Mouse (Mus musculus) brown adipose tissue, adult 24 weeks (tissue): Measurements from ENCODE around the gene Serpina3b. TPM values are rescaled to one million over a fixed set of nuclear protein-coding genes. Genes with fewer than 3 reads are reported as not detected.
A peak's percentile ranks its signal among the peaks of the same experiment; 100 is the strongest.

Experiments used
- H3K27ac ChIP-seq: fragments of 200-500 bp; replicated peaks from 2 replicates; pipeline ENCODE4 v1.5.1; 2012; ENCODE audit warnings: low read depth, mild to moderate bottlenecking, low read length
- H3K4me1 ChIP-seq: fragments of 200-500 bp; 2 replicates; pipeline ENCODE4 v1.6.1; 2012; ENCODE audit warnings: low read length, mixed read lengths; ENCODE audit not compliant: control insufficient read depth, insufficient read depth, insufficient read length
- H3K4me3 ChIP-seq: fragments of 200-500 bp; 2 replicates; pipeline ENCODE4 v1.5.1; 2012; ENCODE audit warnings: low read depth, mild to moderate bottlenecking, low read length, moderate library complexity; ENCODE audit not compliant: insufficient read depth
- polyA plus RNA-seq: library from polyadenylated mRNA; stranded (reverse); fragments of >200 nt; gene quantifications from 2 replicates; pipeline ENCODE4 v1.2.4, GENCODE M21; 2012; ENCODE audit not compliant: missing spikeins, insufficient read depth, insufficient read length

The Serpina3b gene
- polyA plus RNA-seq, 1 experiment, result not detected

DNA sequence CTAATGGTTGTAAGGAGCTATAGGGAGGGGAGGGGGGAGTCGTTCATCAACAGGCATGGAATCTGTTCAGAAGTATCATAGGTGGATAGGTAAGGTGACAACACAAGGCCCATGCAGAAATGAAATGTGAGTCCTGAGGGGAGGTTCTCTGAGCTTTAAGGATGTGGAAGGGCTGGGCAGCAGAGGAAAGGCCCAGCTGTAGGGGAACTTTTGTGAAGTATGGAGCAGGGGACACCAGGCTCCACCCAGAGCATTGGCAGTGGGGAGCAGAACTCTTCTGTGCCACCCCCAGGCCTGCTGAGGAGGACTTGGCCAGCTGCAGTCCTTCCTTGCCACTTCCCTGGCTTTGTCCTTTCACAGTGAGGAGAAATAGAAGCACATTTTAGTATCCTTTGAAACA, 13.7 kb downstream of the Serpina3b start:
- H3K4me3 ChIP-seq, result no peak overlapping the region
- no peaks in the 10 kb centered on the region; the same call in 1 of the 2 replicates for H3K4me1 ChIP-seq

GRCm38 (mm10) chr12:104142427-104142826, 14.6 kb downstream of the Serpina3b start:
- H3K27ac ChIP-seq, result no peak overlapping the region
- H3K4me1 ChIP-seq, result no peaks in the 10 kb centered on the region; the same call in 1 of the 2 replicates
- no peak overlapping the region for H3K4me3 ChIP-seq

More for the DNA sequence above, 13.7 kb downstream of the Serpina3b start:
- H3K27ac ChIP-seq, result no peak overlapping the region

DNA sequence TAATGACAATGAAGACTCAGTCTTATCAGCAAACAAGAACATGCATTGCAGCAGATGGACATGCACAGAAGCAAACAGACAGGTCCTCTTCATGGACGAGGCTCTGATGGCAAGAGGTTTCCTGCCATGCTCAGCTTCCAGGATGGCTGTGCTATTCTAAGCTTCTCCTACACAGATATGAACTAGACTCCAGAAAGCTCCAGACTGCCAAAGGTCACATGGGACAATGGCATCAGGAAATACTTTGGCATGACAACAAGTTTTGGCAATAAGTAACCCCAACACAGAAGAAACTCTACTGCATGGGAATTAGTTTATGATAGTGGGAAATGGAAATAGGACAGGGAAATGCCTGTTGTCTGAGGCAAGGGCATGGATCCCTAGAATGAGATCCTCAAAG, 15.5 kb downstream of the Serpina3b start:
- H3K4me1 ChIP-seq, result no peaks in the 10 kb centered on the region; the same call in 1 of the 2 replicates
- no peak overlapping the region for H3K27ac ChIP-seq
- no peak overlapping the region for H3K4me3 ChIP-seq

GRCm38 (mm10) chr12:104145571-104145970, 17.8 kb downstream of the Serpina3b start:
- Histone ChIP-seq H3K4me3 (no peak overlapping the region), H3K4me1 (no peaks in the 10 kb centered on the region; the same call in 1 of the 2 replicates), H3K27ac (no peak overlapping the region)

- H3K4me1 ChIP-seq, result peaks cover 6% of the 10 kb centered on the region
- H3K27ac ChIP-seq, result no peak overlapping the region
- H3K4me3 ChIP-seq, result no peak overlapping the region
These were observed 24.2 kb downstream of the Serpina3b start for GRCm38 (mm10) chr12:104151989-104152388.

GRCm38 (mm10) chr12:104153041-104153645, 25.3 kb downstream of the Serpina3b start:
- peak overlapping the region; percentile 51; the same call in 1 of the 2 replicates for H3K27ac ChIP-seq
- H3K4me3 ChIP-seq, result 0 out of 2 replicates have a peak overlapping the region, but pooled peaks have one; percentile 16
- H3K4me1 ChIP-seq, result peaks cover 6% of the 10 kb centered on the region

DNA sequence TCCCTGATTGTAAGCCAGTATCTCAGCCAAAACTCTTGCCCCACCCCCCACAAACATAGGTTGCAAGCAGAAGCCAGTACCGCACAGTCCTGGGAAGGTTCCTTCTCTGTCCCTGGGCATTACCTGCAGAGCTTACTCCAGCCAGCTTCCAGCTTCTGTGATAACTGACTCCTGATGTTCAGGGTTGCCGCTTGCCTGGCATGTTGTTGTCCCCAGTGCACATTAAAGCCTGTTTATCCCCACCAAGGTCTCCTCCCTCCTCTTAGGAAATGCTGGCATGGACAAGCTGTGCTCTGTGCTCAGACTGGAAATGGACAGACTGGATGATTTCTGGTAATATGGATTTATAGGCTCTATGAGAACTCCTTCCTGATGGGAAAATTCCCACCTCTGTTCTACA, 25.9 kb downstream of the Serpina3b start, which contains the start of gene Serpina3c:
Gene Serpina3c, minus strand, starts transcription at position 215 of the 400 bp plus-strand sequence.
- Histone ChIP-seq H3K27ac (peak within 1 kb of the TSS; percentile 51; the same call in 1 of the 2 replicates), H3K4me3 (0 out of 2 replicates have a peak within 1 kb of the TSS, but pooled peaks have one; percentile 16), H3K4me1 (peaks cover 6% of the 10 kb centered on the region)

- H3K27ac ChIP-seq, result no peak overlapping the region
- 0 out of 2 replicates have a peak, but pooled peaks cover 7% of the 10 kb centered on the region for H3K4me1 ChIP-seq
- H3K4me3 ChIP-seq, result no peak overlapping the region
These were observed 47.0 kb downstream of the Serpina3b start for GRCm38 (mm10) chr12:104174747-104175146.

- Histone ChIP-seq H3K4me1 (0 out of 2 replicates have a peak, but pooled peaks cover 7% of the 10 kb centered on the region), H3K27ac (0 out of 2 replicates have a peak overlapping the region, but pooled peaks have one; percentile 13), H3K4me3 (no peak overlapping the region)
These were observed 47.8 kb downstream of the Serpina3b start for GRCm38 (mm10) chr12:104175636-104176035.

DNA sequence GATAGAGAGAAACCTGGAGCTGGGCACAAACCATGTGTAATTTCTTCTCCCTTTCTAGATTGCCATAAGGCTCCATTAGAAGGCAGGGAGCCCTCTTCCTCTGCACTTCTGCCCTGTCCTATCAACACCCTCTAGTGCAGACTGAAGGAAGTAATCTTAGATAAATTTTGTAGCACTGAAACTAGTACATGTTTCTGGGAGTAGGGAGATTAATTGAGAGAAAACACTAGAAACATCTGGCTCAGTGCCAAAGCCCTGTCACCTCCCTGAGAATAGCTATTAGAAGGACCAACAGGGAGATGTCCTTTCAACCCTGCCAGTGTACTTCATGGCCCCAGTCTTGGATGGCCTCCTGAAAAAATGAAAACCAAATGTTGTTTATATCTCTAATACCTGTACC, 50.8 kb downstream of the Serpina3b start:
- Histone ChIP-seq H3K4me1 (0 out of 2 replicates have a peak, but pooled peaks cover 7% of the 10 kb centered on the region), H3K27ac (no peak overlapping the region), H3K4me3 (no peak overlapping the region)

DNA sequence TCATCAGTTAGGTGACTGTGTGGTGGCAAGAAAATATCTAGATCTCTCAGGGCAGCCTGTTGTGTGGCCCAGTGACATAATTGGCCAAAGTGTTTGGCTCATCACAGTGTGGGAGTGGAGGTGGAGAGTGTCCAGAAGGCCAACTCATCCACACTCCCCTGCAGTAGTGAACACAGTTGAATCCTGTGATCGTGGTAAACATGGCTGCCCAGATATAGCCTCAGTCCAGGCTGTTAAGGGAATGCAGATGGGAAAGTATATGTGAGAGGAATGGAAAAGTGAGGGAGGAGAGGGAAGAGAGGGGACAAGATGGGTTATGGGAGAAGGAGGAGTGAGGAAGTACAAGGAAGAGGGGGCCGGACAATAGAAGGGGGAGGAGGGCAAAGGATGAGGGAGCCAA, 51.2 kb downstream of the Serpina3b start:
- Histone ChIP-seq H3K4me1 (0 out of 2 replicates have a peak, but pooled peaks cover 7% of the 10 kb centered on the region), H3K27ac (no peak overlapping the region), H3K4me3 (no peak overlapping the region)

GRCm38 (mm10) chr12:104185046-104185445, 57.2 kb downstream of the Serpina3b start:
- H3K4me1 ChIP-seq, result no peaks in the 10 kb centered on the region
- no peak overlapping the region for H3K27ac ChIP-seq
- no peak overlapping the region for H3K4me3 ChIP-seq

DNA sequence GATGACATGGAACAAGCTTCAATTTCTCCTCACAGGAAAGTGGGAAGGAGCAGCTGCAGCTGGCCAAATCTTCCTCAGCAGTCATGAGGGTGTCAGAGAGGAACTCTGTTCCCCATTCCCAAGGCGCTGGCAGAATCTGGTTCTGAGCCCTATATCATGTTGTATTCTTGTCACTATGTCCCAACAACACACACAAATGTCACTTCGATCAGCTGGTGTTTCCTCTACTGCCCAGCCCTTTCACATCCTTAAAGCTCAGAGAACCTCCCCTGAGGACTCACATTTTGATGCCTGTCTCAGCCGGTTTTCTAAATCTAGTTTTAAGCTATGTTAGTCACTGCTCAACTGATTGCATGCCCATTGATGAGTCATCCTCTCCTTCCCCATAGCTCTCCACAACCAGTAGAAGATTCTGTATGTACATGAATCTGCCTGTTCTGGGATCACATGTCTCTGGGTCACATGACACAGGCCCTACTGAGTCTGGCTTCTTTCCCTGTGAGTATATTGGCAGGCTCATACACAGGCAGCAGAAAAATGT, 58.3 kb downstream of the Serpina3b start:
- H3K4me1 ChIP-seq, result no peaks in the 10 kb centered on the region
- H3K4me3 ChIP-seq, result no peak overlapping the region
- H3K27ac ChIP-seq, result no peak overlapping the region
